Mouse (Mus musculus): ENCODE results near the gene Got1.

GRCm38 (mm10) chr19:43493878-43494277, 30.5 kb downstream of the Got1 start:
- no peak for TF ChIP-seq POLR2A (IDR thresholded peaks at IDR 0.05; ENCODE audit: insufficient read length, low read depth)
- no peak for TF ChIP-seq USF1 (IDR thresholded peaks at IDR 0.05; ENCODE audit: low read depth)
- no peak for TF ChIP-seq CEBPB (IDR thresholded peaks at IDR 0.05; ENCODE audit: insufficient read depth, poor library complexity, severe bottlenecking)
- TF ChIP-seq TCF12 (IDR thresholded peaks at IDR 0.05; ENCODE audit: insufficient read depth, poor library complexity, severe bottlenecking), result no peak
- no peak for TF ChIP-seq TCF3 (IDR thresholded peaks at IDR 0.05; ENCODE audit: insufficient read length, low read depth)
- no peak for TF ChIP-seq MAX (IDR thresholded peaks at IDR 0.05; ENCODE audit: low read depth)
- no peak for TF ChIP-seq MYOG (IDR thresholded peaks at IDR 0.05; ENCODE audit: control insufficient read depth in 1 of 3, insufficient read depth in 1 of 3, insufficient read length in 2 of 3, low read depth in 2 of 3)
